Mouse (Mus musculus): ENCODE results near the gene Fhit. TPM values are rescaled to one million over a fixed set of nuclear protein-coding genes. Genes with fewer than 3 reads are reported as not detected.
A peak's percentile ranks its signal among the peaks of the same experiment; 100 is the strongest.

The Fhit gene
- polyA plus RNA-seq, 1 experiment from 2014 or later = 5.0 TPM

DNA sequence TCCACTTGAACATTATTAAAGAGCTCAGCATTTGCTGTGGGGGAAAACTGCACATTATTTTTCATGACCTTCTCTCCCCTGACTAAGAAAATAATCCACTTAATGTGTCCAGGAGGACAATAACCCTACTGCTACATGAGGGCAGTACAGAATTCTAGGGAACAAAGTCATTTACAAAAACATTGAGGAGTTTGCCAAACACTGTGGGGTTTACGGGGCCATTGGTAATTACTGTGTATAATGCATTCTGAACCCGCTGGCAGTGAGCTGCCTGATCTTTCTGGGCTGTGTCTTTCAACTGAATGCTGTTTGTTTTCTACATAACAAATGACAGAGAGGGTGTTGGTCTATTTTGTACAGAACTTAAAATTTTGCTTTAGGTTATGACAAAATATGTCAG, 862.8 kb downstream of the Fhit start:
- Histone ChIP-seq H3K4me1 (ENCODE audit: control insufficient read depth, insufficient read depth, low read length) (no peaks in the 10 kb centered on the region), H3K9ac (replicated peaks; ENCODE audit: low read length) (no peak overlapping the region)

DNA sequence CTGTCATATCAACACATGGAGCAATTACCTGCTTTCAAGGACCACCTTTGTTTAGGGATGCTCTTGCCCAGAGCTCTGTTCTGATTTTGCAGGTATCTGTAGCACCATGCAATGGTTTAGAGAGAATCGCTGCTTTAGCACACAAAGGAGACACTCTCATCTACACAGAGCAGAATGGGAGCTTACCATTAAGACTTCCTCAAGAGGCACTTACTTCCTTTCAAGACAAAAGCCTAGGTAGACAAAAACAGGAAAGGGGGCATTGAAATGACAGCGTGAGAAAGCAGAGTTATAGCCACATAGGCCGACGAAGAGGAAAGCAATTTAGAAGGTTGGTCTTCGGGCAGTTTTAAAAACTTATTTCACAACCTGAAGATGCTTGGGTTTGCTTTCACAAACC, 872.8 kb downstream of the Fhit start:
- H3K36me3 ChIP-seq (replicated peaks; ENCODE audit: control insufficient read depth, insufficient read depth, low read depth, low read length) = no peaks in the 10 kb centered on the region
- H3K27me3 ChIP-seq (ENCODE audit: control insufficient read depth, insufficient read depth, low read length) = no peaks in the 10 kb centered on the region
- no peak overlapping the region for H3K9ac ChIP-seq (replicated peaks; ENCODE audit: low read length)
- no peaks in the 10 kb centered on the region for H3K4me1 ChIP-seq (ENCODE audit: control insufficient read depth, insufficient read depth, low read length)
- no peak for DNase-seq (ENCODE audit: low spot score)
- WGBS = 87% methylated on average over 5 of the region's 5 CpGs
- H3K27ac ChIP-seq (replicated peaks; ENCODE audit: low read depth, low read length) = no peak overlapping the region
- no peak overlapping the region for H3K4me3 ChIP-seq (ENCODE audit: low read depth, low read length)
- H3K4me2 ChIP-seq (ENCODE audit: low read depth, low read length) = no peak overlapping the region
- ATAC-seq (replicated peaks; ENCODE audit: insufficient number of reproducible peaks, low FRiP score, low TSS enrichment, low read depth) = no peak
- no peaks in the 10 kb centered on the region for H3K9me3 ChIP-seq (replicated peaks; ENCODE audit: control insufficient read depth, low read length)

More for the DNA sequence above, 862.8 kb downstream of the Fhit start:
- H3K4me2 ChIP-seq (ENCODE audit: low read depth, low read length) = no peak overlapping the region
- H3K27ac ChIP-seq (replicated peaks; ENCODE audit: low read depth, low read length) = no peak overlapping the region
- WGBS = 76% methylated on average over 2 of the region's 2 CpGs
- H3K27me3 ChIP-seq (ENCODE audit: control insufficient read depth, insufficient read depth, low read length) = no peaks in the 10 kb centered on the region
- H3K9me3 ChIP-seq (replicated peaks; ENCODE audit: control insufficient read depth, low read length) = no peaks in the 10 kb centered on the region
- DNase-seq (ENCODE audit: low spot score) (no peak), ATAC-seq (replicated peaks; ENCODE audit: insufficient number of reproducible peaks, low FRiP score, low TSS enrichment, low read depth) (no peak)
- H3K36me3 ChIP-seq (replicated peaks; ENCODE audit: control insufficient read depth, insufficient read depth, low read depth, low read length) = no peaks in the 10 kb centered on the region
- H3K4me3 ChIP-seq (ENCODE audit: low read depth, low read length) = no peak overlapping the region

DNA sequence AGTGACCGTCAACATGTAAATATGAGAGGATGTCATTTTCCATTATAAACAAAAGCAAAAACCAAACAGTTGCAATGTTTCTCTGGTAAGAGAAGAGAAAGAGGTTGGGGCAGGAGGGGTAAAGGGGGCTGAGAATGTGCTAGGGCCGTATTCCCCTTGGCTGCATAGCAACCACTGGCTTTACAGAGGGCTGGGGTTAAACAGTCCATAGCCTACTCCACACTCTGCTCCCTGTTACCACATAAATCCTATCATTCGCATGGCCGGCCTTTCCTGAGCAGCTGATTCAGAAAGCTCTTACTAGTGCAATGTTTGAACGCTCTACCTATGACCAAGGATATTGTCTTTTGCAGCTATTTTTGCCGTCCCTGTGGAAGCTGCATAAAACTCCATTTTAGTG, 875.8 kb downstream of the Fhit start:
- ATAC-seq (replicated peaks; ENCODE audit: insufficient number of reproducible peaks, low FRiP score, low TSS enrichment, low read depth) = no peak
- H3K27me3 ChIP-seq (ENCODE audit: control insufficient read depth, insufficient read depth, low read length) = no peaks in the 10 kb centered on the region
- H3K4me3 ChIP-seq (ENCODE audit: low read depth, low read length) = no peak overlapping the region
- peak; percentile 3 for DNase-seq (ENCODE audit: low spot score)
- H3K4me2 ChIP-seq (ENCODE audit: low read depth, low read length) = no peak overlapping the region
- no peaks in the 10 kb centered on the region for H3K36me3 ChIP-seq (replicated peaks; ENCODE audit: control insufficient read depth, insufficient read depth, low read depth, low read length)
- H3K4me1 ChIP-seq (ENCODE audit: control insufficient read depth, insufficient read depth, low read length) = no peaks in the 10 kb centered on the region
- no peak overlapping the region for H3K9ac ChIP-seq (replicated peaks; ENCODE audit: low read length)
- WGBS = 80% methylated on average over 6 of the region's 6 CpGs
- H3K27ac ChIP-seq (replicated peaks; ENCODE audit: low read depth, low read length) = no peak overlapping the region
- no peaks in the 10 kb centered on the region for H3K9me3 ChIP-seq (replicated peaks; ENCODE audit: control insufficient read depth, low read length)

DNA sequence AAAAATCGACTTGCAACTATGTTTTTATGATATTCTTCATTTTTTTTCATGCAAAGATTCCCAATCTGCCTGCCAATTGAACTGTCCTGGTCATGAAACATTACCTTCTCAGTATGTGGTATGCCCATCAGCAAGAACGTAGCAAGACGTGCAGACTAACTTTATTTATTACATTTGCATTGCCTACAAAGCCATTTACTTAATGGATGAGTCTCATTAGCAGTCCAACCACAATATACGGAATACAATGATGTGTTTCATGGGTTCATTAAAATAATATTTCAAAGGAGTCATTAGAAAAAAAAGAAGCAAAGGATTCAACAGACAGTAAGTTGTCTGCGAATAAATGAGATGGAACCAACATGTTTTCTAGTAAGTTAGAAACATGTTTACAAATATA, 933.1 kb downstream of the Fhit start:
- H3K9ac ChIP-seq (replicated peaks; ENCODE audit: low read length) = no peak overlapping the region
- no peaks in the 10 kb centered on the region for H3K9me3 ChIP-seq (replicated peaks; ENCODE audit: control insufficient read depth, low read length)
- H3K27me3 ChIP-seq (ENCODE audit: control insufficient read depth, insufficient read depth, low read length) = no peaks in the 10 kb centered on the region
- 83% methylated on average over 5 of the region's 5 CpGs for WGBS
- no peak overlapping the region for H3K4me3 ChIP-seq (ENCODE audit: low read depth, low read length)
- DNase-seq (ENCODE audit: low spot score) = no peak
- H3K27ac ChIP-seq (replicated peaks; ENCODE audit: low read depth, low read length) = no peak overlapping the region
- no peaks in the 10 kb centered on the region for H3K4me1 ChIP-seq (ENCODE audit: control insufficient read depth, insufficient read depth, low read length)
- no peak overlapping the region for H3K4me2 ChIP-seq (ENCODE audit: low read depth, low read length)
- ATAC-seq (replicated peaks; ENCODE audit: insufficient number of reproducible peaks, low FRiP score, low TSS enrichment, low read depth) = no peak
- no peaks in the 10 kb centered on the region for H3K36me3 ChIP-seq (replicated peaks; ENCODE audit: control insufficient read depth, insufficient read depth, low read depth, low read length)

DNA sequence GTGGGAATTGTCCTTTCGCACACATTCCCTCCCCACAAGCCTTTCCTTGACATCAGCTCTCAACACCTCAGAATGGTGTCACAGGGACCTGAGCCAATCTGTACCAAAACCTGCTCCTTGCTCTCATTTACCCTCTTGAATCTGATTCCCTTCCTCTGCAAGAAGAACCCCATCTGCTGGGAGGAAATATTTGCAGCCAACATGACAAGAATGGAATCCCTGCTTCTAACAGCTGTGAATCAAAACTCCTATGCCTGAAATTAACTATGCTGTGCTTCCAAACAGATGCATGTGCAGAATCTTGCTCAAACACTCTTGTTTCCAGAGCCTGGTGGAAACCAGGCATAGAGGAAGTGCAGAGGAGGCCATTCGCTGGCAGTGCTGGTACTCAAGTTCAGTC, 940.0 kb downstream of the Fhit start:
- Histone ChIP-seq H3K4me2 (ENCODE audit: low read depth, low read length) (no peak overlapping the region), H3K4me3 (ENCODE audit: low read depth, low read length) (no peak overlapping the region), H3K27ac (replicated peaks; ENCODE audit: low read depth, low read length) (no peak overlapping the region), H3K9me3 (replicated peaks; ENCODE audit: control insufficient read depth, low read length) (no peaks in the 10 kb centered on the region), H3K9ac (replicated peaks; ENCODE audit: low read length) (no peak overlapping the region), H3K36me3 (replicated peaks; ENCODE audit: control insufficient read depth, insufficient read depth, low read depth, low read length) (no peaks in the 10 kb centered on the region), H3K4me1 (ENCODE audit: control insufficient read depth, insufficient read depth, low read length) (no peaks in the 10 kb centered on the region), H3K27me3 (ENCODE audit: control insufficient read depth, insufficient read depth, low read length) (no peaks in the 10 kb centered on the region)
- DNase-seq (ENCODE audit: low spot score) (no peak), ATAC-seq (replicated peaks; ENCODE audit: insufficient number of reproducible peaks, low FRiP score, low TSS enrichment, low read depth) (no peak)
- WGBS = 88% methylated on average over 2 of the region's 2 CpGs

DNA sequence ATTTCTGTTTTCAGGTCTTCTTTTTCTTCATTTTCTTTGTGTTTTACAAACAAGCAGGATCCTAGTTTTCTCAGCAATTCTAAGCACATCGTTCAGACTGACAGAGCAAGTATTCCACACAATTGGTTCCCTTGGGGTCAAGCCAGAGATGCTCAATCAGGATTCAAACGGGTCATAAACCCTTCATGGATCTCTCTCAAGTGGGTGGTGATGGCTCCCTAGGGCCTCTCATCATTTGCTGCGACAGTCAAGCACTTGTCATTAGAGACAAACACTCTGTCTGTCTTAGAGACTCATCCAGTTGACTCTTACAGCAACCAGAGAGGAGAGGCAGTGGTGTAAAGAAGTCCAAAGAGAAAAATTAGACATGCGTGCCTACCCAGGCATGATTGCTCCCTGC, 948.6 kb downstream of the Fhit start:
- DNase-seq (ENCODE audit: low spot score) (no peak), ATAC-seq (replicated peaks; ENCODE audit: insufficient number of reproducible peaks, low FRiP score, low TSS enrichment, low read depth) (no peak)
- no peaks in the 10 kb centered on the region for H3K9me3 ChIP-seq (replicated peaks; ENCODE audit: control insufficient read depth, low read length)
- no peaks in the 10 kb centered on the region for H3K36me3 ChIP-seq (replicated peaks; ENCODE audit: control insufficient read depth, insufficient read depth, low read depth, low read length)
- 60% methylated on average over 4 of the region's 4 CpGs for WGBS
- no peak overlapping the region for H3K9ac ChIP-seq (replicated peaks; ENCODE audit: low read length)
- H3K4me2 ChIP-seq (ENCODE audit: low read depth, low read length) = no peak overlapping the region
- H3K4me3 ChIP-seq (ENCODE audit: low read depth, low read length) = no peak overlapping the region
- H3K4me1 ChIP-seq (ENCODE audit: control insufficient read depth, insufficient read depth, low read length) = no peaks in the 10 kb centered on the region
- H3K27me3 ChIP-seq (ENCODE audit: control insufficient read depth, insufficient read depth, low read length) = no peaks in the 10 kb centered on the region
- H3K27ac ChIP-seq (replicated peaks; ENCODE audit: low read depth, low read length) = no peak overlapping the region

DNA sequence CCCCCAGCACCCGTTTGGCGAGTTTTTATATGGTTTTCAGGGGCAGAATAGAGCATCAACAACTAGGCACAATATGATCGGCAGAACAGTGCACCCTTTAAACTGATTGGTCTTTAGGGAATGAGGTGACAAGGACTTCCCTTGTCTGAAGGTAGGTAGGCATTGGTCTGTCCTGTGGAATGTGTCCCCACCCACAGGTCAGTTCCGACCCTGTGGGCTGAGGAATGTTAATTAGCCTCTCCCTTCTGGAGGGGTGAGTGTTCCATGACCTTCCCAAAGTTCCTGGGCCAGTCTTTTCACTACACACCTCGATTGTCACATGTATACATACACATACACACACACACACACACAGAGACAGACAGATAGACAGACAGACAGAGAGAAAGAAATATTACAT, 950.7 kb downstream of the Fhit start:
- no peaks in the 10 kb centered on the region for H3K9me3 ChIP-seq (replicated peaks; ENCODE audit: control insufficient read depth, low read length)
- ATAC-seq (replicated peaks; ENCODE audit: insufficient number of reproducible peaks, low FRiP score, low TSS enrichment, low read depth) = no peak
- H3K36me3 ChIP-seq (replicated peaks; ENCODE audit: control insufficient read depth, insufficient read depth, low read depth, low read length) = no peaks in the 10 kb centered on the region
- no peak overlapping the region for H3K4me2 ChIP-seq (ENCODE audit: low read depth, low read length)
- no peak for DNase-seq (ENCODE audit: low spot score)
- H3K4me1 ChIP-seq (ENCODE audit: control insufficient read depth, insufficient read depth, low read length) = no peaks in the 10 kb centered on the region
- no peak overlapping the region for H3K27ac ChIP-seq (replicated peaks; ENCODE audit: low read depth, low read length)
- 52% methylated on average over 5 of the region's 5 CpGs for WGBS
- H3K9ac ChIP-seq (replicated peaks; ENCODE audit: low read length) = no peak overlapping the region
- no peak overlapping the region for H3K4me3 ChIP-seq (ENCODE audit: low read depth, low read length)
- H3K27me3 ChIP-seq (ENCODE audit: control insufficient read depth, insufficient read depth, low read length) = no peaks in the 10 kb centered on the region

DNA sequence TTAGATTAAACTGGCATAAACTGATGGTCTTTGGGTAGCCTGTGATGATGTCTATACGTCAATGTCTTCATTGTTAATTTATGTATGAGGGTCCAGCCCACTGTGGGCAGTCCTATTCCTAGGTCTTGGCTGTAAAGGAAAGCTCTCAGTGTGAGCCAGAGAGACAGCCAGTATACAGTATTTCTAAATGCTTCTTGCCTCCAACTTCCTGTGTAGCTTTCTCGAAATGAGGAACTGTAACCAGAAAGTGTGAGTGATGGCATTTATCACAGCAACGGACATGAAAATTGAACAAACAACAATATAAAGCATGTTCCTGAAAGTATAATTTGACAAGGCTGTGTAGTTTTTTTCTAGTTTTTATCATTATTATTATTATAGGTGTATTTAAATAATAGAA, 952.8 kb downstream of the Fhit start:
- H3K4me2 ChIP-seq (ENCODE audit: low read depth, low read length) = no peak overlapping the region
- H3K27ac ChIP-seq (replicated peaks; ENCODE audit: low read depth, low read length) = no peak overlapping the region
- H3K9me3 ChIP-seq (replicated peaks; ENCODE audit: control insufficient read depth, low read length) = no peaks in the 10 kb centered on the region
- no peaks in the 10 kb centered on the region for H3K27me3 ChIP-seq (ENCODE audit: control insufficient read depth, insufficient read depth, low read length)
- ATAC-seq (replicated peaks; ENCODE audit: insufficient number of reproducible peaks, low FRiP score, low TSS enrichment, low read depth) (no peak), DNase-seq (ENCODE audit: low spot score) (no peak)
- 87% methylated on average over 3 of the region's 3 CpGs for WGBS
- H3K4me1 ChIP-seq (ENCODE audit: control insufficient read depth, insufficient read depth, low read length) = no peaks in the 10 kb centered on the region
- no peaks in the 10 kb centered on the region for H3K36me3 ChIP-seq (replicated peaks; ENCODE audit: control insufficient read depth, insufficient read depth, low read depth, low read length)
- no peak overlapping the region for H3K4me3 ChIP-seq (ENCODE audit: low read depth, low read length)
- no peak overlapping the region for H3K9ac ChIP-seq (replicated peaks; ENCODE audit: low read length)

DNA sequence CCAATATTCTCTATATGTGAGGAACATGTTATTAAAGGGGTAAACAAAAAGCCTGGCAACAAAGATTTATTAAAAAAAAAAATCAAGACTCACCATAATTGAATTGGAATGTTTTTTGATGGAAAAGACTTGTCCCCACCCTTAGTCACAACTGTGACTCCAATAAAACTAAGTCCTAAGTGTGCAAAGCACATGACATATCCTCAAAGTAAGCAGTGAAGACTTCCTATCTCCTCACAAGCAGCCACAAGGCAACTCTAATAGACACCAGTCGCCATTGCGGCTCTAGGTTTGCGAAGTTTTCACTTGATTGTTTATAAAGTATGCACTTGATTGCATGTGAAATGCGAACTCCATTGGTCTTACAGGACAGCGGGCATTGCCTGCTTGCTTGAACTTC, 956.1 kb downstream of the Fhit start:
- no peak for DNase-seq (ENCODE audit: low spot score)
- WGBS = 88% methylated on average over 5 of the region's 5 CpGs
- no peaks in the 10 kb centered on the region for H3K36me3 ChIP-seq (replicated peaks; ENCODE audit: control insufficient read depth, insufficient read depth, low read depth, low read length)

More for the DNA sequence above, 956.1 kb downstream of the Fhit start:
- no peak overlapping the region for H3K9ac ChIP-seq (replicated peaks; ENCODE audit: low read length)
- no peaks in the 10 kb centered on the region for H3K4me1 ChIP-seq (ENCODE audit: control insufficient read depth, insufficient read depth, low read length)
- no peak overlapping the region for H3K4me2 ChIP-seq (ENCODE audit: low read depth, low read length)
- H3K4me3 ChIP-seq (ENCODE audit: low read depth, low read length) = no peak overlapping the region
- H3K9me3 ChIP-seq (replicated peaks; ENCODE audit: control insufficient read depth, low read length) = no peaks in the 10 kb centered on the region
- no peak overlapping the region for H3K27ac ChIP-seq (replicated peaks; ENCODE audit: low read depth, low read length)
- H3K27me3 ChIP-seq (ENCODE audit: control insufficient read depth, insufficient read depth, low read length) = no peaks in the 10 kb centered on the region
- no peak for ATAC-seq (replicated peaks; ENCODE audit: insufficient number of reproducible peaks, low FRiP score, low TSS enrichment, low read depth)
